Mouse (Mus musculus): ENCODE results near the gene Cdc34.

DNA sequence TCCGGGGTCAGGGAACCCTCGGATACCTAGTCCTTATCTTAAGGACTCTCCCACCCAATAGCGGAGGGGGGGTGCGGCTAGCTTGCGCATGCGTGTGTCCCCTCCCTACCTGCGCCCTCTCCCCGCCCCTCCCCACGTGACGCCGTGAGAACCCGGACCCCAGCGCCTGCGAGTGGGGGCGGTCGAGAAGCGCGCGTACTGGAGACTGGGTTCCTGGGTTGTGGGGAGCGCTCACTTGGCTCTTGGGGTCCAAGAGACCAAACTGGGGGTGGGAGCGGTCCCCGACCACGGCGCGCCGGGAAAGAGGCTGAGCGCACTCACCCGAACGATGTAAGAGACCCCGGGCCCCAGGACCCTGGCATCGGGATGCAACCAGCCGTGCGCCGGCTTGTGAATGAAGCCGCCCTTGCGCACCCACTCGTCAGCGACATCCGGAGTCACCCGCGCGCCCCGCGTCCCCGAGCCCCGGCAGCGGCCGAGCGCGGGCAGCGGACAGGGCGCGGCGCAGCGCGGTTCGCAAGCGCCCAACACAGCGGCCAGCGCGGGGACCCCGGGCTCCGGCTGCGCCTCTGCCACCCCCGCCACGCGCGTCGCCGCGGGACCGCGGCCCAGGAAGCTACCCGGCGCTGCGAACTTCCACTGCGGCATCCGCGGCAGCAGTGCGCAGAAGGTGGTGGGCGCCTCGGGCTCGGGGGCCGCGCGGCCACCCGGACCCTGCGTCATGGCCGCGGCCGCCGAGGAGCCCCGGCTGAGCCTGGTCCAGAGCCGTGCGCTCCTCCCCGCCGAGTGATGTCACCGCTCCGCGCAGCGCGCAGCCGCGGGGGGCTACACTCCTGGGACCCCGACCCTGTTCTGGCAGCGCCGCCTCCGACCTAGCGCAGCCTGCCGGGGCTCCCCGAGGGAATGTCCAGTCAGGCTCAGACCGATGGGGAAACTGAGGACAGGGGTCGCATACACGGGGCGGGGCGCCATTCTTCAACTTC is 44.6 kb upstream of the Cdc34 start, which contains the start of gene Shc2:
- TF ChIP-seq CHD2 (IDR thresholded peaks at IDR 0.05; ENCODE audit: low read depth, low read length) (no peak), HCFC1 (IDR thresholded peaks at IDR 0.05; ENCODE audit: borderline replicate concordance, insufficient read depth, low read length) (no peak), MAFK (IDR thresholded peaks at IDR 0.05; ENCODE audit: insufficient read depth, low read depth, low read length) (no peak), ZC3H11A (IDR thresholded peaks at IDR 0.05; ENCODE audit: borderline replicate concordance, low read depth, low read length) (no peak)

Measured in ES-E14 (cell line).